Mouse (Mus musculus) layer of hippocampus, postnatal 36 days (tissue): ENCODE measurements around the gene Thrap3. TPM values are rescaled to one million over a fixed set of nuclear protein-coding genes. Genes with fewer than 3 reads are reported as not detected.
"Not testable (repeated sequence)": the region's sequence is repeated elsewhere in the genome, so short reads cannot be mapped to it uniquely, and the experiment has no call there.

Source experiments
- DNase-seq, 2 experiments: peaks; one replicate each; pipeline ENCODE4 v3.0.0; 2022
- total RNA-seq, 2 experiments: library from RNA; stranded (reverse); gene quantifications; 2 replicates each; pipeline ENCODE4 v1.2.3; 2021

Gene Thrap3
- total RNA-seq, 2 experiments from 2014 or later: 148 to 151 TPM

DNA sequence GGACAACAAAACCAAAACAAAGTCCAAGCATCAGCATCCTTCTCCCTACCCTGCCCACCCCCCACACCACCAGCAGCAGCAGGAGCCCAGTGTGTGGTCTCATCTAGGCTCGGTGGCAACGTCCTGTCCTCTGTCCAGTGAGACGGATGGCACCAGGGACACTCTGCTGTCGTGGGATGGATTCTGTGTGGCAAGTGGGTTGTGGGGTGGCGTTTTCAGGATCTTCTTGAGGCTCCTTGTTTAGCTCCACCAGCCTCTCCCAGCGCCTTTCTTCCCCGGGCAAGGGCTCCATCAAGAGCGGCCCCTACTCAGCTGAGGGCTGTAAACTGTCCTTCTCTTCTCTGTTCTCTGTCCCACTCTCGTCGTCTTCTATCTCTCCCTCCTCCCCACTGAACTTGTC, 37.5 kb downstream of the Thrap3 start:
- DNase-seq: not testable (repeated sequence)

DNA sequence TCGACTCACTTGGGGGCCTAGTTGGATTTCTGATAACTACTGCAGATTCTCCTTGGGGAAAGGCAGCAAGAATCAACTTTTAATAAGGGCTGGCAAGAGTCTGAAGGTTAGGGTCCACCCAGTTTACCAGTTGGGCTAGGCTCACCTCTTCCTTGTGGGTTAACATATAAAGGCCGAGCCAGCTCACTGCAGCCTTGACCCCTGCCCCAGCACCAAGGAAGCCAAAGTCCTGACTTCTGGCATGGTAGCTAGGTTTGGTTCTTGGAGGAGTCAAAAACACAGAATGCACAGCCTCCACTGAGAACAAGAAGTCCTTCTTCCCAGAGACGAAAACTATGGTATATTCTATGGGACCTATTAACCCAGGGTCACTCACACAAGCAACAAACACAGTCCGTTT, 38.9 kb downstream of the Thrap3 start:
- no peak for DNase-seq

DNA sequence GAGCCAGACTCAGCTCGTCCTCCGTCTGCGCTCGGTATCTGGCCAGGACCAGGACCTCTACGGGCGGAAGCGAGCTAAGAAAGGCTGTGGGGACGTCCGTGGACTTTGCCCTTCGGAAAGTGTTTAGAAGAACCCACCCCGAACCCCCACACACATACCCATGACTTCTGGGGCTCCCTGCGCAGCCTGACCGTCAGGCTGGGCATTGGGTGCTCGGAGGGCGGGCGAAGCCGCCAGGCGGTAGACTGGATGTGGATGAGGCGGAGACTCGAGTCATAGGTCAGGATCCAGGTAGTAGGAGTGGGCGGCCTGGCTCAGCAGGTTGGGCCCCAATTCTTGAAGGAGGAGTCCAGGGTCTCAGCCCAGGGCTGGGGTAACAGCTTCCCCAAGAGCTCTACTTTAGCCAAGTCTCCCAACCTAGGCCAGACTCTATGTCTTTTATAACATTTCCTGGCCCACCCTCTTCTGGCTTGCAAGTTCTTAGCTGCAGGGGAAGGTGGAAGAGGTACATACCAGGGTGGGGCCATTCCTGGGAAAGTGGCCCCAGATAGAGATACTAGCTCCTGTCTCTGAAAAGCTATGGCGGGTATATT, 39.4 kb downstream of the Thrap3 start, which contains the start of gene Sh3d21:
Sh3d21 (minus strand) TSS at position 425 of the 593 bp plus-strand sequence.
- no peak for DNase-seq

DNA sequence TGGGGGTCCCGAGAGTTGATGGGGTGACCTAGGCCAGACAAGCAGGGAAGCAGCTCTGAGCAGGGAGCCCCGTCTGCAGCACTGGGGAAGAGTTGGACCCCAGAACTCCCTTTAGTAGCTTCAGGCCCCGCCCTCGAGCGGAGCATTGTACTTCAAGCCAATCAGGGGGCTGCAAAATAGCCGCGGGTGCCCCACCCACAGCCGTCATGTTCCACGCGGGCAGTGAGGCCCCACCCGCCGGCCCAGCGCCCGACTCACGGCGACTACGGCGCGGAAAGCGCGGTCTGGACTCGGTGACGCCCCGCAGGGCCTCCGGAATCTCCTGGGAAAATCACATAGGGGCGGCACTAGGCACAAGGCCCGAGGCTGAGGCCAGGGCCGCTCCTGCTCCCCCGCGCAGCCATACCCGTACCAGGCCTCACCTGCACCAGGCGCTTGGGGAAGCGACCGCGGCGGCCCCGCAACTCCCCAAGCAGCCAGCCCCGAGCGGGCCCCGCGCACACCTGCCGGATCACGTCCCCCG, 40.0 kb downstream of the Thrap3 start:
- DNase-seq: peak; percentile 80 to 82

DNA sequence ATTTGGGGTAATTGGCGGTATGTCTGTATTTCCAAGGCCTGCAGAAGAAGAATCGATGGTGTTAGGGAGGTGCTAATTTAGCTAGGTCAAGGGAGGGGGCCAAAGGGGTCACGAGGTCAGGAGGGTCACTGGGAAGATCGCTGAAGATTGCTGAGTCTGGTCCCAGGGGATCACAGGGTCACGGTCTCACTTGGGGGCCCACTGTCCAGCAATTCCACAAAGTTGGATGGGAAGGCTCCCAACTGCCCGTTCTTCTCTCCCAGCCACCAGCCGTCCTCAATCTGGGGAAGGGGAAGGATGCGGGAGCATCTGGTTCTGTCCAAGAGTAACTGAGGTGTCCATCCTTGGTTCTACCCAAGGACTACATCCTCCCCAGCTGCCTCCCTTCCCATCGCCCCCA, 40.6 kb downstream of the Thrap3 start:
- no peak for DNase-seq

DNA sequence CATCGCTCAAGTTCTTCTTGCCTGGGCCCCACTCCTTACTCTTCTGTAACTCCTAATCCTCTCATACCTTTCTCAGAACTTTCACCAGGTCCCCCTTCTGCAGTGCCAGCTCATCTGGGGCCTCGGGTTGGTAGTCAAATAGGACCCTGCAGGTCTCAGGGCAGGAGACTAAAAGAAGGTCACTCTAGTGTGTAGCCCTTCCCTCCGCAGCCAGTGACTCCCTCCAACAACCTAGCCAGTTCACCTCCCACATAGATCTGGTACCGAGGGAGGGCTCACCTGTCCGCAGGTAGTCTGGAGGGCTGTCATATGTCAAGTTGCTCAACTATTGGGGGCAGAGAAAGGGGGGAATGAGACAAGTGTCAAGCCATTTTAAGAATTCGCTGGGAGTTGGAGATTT, 41.1 kb downstream of the Thrap3 start:
- DNase-seq: no peak

DNA sequence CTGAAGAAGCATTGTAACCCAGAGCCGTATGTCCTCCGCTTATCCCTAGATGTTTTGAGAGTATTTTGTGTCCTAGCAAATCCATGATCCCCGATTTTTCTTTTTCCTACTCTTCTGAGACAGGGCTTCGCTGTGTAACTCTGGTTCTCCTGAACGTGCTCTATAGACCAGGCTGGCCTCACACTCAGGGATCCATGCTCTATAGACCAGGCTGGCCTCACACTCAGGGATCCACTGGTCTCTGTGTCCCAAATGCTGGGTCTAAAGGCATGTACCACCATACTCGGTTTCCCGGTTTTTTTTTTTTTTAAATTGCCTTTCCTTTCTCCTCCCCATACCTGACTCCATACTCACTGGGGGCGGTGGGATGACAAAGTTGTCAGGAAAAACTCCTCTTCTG, 41.6 kb downstream of the Thrap3 start:
- DNase-seq: no peak

DNA sequence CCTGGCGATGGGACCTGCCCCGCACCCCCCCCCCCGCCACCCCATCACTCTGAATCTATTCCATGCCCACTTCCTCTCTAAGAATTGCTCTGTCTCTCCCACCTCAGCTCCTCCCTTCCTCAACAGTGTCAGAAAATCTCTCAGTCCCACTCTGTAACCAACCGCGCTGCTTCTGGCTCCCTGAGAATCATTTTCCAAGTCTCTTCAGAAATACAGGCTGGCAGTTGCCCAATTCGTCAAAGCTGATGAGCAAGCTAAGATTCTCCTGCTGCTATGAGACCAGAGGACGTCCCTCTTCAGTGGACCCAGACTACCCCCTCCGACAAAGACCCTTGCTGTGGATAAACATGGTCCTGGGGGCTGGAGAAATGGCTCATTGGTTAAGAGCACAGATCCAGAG, 43.1 kb downstream of the Thrap3 start:
- no peak for DNase-seq

DNA sequence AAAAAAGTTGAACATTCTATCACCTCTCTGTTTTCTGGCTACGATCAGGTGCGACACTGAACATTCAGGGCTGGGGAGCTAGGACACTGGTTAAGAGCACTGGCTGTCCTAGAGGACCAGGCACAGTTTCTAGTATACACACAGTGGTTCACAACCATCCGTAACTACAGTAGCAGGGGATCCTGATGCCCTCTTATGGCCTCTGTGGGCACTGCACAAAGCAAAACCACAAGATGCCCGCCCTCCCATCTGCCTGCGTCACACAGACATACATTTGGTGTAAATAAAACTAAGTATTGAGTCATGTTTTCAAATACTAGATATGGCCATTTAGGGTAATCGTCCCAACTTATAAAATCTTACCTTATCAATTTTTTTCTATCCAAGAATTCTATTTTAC, 45.0 kb downstream of the Thrap3 start:
- DNase-seq: no peak

DNA sequence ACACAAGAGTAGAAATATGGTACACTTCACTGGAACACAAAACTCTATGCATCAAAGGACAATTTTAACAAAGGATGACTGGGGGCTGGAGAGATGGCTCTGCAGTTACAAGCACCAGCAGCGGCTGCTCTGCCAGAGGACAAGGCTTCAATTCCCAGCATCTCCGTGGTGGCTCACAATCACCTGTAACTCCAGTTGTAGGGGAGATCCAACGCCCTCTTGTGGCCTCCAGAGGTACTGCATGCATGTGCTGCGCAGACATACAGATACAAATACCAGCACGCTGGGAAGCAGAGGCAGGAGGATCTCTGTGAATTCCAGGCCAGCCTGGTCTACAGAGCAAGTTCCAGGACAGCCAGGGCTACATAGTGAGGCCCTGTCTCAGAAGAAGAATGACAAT, 45.9 kb downstream of the Thrap3 start:
- no peak for DNase-seq

DNA sequence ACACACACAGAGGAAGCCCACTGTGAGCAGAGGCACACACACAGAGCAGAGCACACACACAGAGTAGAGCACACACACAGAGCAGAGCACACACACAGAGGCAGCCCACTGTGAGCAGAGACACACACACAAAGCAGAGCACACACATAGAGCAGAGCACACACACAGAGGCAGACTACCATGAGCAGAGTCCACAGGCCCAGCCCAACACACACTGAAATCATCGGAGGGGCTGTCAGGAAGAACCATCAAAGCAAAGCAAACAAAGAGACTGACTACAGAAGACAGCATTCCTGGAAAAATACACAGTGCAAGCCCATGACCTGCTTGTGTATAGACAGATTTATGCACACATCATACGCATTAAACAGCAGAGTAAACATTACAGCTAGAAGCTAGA, 46.7 kb downstream of the Thrap3 start:
- DNase-seq: no peak

DNA sequence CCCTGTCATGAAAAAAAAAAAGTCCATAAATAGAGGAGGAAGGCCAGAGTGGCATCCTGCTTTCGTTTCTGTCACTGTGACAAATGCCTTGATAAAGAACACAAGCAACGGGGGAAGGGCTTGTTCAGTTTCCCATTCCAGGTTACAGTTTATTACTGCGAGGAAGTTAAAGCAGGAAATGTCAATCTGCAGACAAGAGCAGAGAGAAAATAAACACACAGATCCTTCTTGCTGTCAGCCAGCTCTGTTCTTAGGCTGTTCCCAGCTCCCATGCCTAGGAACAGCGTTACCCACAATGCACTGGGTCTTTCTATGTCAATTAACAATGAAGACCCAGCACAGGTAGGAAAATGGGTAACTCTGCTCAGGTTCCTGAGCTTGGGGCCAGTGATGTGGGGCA, 47.4 kb downstream of the Thrap3 start:
- no peak for DNase-seq

DNA sequence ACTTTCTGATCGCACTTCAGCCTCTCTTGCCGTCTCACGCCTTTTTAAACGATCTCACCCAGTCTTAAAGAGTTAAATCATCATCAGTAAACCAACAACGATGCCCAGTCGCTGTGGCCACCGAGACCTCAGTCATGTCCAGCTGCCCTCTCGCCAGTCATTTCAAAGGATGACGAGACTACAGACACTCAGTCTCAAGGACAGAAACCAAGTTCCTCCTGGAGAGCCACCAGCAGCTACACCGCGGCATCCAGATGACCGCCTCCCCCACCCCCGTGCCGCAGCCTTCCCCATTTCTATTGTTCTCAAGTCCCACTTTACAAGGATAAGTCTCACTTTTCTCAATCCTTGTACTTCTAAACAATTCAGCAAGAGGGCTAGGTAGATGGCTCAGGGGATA, 49.7 kb downstream of the Thrap3 start:
- no peak for DNase-seq

DNA sequence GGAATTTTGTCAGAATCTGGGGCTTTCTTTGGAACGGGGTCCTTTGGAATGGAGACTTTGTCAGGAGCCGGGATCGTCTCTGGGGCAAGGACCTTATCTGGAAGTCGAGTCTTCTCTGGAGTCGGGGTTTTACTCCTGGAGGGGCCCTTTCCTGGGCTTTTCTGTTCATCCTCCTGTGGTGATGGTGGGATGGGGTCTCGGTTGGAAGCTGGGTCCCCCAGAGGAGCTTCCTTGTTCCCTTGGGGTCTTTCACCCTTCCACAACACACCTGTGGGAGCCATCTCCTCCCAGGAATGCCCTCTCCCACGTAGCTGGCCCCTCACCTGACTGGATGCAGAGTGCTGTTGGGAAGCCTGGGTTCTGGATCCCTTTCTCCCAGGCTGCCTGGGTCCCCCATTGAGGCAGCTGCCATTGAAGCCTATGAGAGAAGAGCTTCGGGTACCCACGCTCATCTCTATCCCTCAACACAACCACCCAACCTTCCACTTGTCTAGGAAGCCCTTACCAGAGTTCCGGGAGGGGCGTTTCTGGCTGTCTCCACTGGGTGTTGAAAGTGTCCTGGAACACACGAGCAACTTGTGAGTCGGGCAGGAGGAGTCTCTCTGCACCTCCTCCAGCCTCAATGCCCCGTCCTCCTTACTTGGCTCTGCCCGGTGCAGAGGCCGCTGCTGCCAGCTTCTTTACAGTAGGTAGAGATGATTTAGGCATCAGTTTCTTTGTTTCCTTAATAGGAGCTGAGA, 50.7 kb downstream of the Thrap3 start:
- DNase-seq: no peak

DNA sequence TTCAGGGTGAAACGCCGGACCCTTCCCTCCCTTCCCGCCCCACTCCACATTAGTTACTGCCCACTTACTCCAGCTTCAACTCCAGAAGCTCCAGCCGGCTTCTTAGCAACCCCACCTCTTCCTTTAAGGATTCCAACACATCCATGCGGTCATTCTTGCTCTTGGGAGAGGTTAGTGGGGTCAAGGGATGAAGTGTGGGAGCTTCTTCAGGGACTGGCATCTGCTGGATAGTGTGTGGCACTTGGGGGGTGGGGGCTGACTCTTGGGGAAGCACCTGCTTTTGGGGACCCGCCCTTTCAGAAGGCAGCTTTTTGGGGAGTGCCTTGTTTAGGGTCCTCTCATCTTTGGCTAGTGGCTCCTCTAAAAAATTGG, 51.6 kb downstream of the Thrap3 start:
- DNase-seq: no peak

DNA sequence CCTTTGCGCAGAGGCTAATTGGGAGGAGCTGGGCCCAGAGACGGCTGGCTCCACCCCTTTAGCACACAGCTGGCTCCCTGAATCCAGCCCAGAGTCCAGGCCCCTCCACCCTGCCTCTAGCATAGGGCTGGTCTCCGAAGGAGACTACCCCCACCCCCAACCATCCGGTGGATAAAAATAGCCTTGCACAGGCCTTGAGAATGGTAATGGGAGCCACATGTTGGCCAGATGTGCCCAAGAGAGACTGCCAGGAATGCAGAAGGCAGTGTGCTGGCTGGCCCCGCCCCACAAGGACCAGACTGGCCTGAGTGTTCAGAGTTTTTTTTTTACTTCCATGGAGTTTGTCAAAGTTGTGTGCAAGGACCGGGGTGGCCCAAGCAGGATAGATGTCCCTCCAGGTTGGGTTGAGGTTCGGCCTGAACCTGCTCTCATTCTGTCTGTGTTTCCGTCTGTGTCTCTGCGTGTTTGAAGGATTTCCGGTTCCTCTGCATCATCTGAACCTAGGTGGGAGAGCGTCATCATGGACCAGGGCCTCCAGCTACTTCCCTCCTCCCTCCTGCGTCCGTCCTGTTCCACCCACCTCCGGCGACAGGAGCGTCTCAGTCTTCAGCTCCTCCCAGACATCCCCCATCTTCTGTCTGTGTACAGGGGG, 52.1 kb downstream of the Thrap3 start:
- DNase-seq: no peak

DNA sequence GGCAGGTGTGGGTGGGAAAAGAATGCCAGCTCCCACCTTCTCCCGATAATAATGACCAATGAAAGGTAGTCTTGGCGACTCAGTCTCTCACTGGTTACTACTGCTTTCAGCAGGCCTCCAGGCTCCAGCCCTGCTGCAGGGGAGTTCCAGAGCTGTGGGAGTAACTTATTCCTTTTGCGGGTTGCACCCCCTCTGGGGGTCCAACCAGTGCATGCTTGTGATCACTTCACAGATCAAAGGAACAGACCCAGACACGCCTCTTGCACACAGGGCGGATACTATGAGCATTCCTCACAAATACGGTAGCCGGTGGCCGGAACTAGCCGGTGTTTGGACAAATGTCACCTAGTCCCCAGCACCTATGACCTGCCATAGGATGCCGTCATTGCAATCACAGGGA, 52.8 kb downstream of the Thrap3 start:
- no peak for DNase-seq

DNA sequence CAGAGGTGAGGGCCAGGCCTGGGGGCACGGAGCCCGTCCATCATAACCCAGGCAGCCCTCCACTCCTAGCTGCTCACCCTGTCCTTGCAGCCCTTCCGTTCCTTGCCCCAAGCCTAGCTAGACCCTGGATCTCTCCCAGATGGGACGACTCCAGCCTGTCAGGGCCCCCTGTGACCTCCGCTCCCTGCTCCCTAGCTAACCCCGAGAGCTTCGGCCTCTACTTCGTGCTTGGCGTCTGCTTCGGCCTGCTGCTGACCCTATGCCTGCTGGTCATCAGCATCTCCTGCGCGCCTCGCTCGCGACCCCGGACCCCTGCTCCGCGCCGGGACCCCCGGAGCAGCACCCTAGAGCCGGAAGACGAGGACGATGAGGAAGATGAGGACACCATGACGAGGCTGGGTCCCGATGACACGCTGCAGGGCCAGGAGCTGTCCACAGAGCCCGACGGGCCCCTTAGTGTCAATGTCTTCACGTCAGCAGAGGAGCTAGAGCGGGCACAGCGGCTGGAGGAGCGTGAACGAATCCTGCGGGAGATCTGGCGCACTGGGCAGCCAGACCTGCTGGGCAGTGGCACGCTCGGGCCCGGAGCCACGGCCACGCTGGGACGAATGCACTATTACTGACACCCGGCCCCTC, 53.4 kb downstream of the Thrap3 start:
- DNase-seq: no peak

DNA sequence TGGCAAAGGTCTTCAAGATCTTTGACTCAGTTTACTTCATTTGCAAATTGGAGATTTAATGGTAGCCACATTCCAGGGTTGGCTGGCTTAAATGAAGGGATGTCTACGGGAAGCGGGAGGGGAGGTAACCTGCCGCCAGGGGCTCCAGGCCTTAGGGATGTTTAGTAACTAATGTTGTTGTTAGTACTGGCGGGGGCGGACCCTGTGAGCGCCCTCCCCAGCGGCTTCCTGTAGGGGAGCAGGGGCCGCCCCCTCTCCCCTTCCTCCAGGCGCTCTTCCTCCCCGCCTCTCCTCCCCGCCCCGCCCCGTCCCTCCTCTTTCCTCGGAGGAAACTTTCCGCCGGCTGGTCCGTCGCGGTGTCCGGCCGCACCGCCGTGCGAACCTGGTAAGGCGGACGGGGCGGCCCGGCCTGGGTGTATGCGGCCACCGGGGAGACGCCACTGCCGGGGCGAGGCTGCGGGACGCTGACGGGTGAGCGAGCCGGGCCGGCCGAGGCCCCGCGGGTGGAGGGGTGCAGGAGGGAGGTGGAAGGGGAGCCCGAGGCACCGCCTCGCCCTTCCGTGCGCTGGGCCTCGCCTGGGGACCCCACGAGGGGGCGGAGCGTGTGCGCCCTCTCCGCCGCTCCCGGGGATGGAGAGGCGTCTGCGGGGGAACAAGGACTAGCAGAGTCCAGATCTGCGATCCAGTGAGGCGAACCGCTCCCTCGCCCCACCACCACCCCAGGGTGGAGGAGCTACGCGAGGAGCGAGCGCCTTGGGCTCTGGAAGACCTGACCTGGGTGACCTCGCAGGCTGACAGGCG, 54.2 kb downstream of the Thrap3 start:
- no peak for DNase-seq

DNA sequence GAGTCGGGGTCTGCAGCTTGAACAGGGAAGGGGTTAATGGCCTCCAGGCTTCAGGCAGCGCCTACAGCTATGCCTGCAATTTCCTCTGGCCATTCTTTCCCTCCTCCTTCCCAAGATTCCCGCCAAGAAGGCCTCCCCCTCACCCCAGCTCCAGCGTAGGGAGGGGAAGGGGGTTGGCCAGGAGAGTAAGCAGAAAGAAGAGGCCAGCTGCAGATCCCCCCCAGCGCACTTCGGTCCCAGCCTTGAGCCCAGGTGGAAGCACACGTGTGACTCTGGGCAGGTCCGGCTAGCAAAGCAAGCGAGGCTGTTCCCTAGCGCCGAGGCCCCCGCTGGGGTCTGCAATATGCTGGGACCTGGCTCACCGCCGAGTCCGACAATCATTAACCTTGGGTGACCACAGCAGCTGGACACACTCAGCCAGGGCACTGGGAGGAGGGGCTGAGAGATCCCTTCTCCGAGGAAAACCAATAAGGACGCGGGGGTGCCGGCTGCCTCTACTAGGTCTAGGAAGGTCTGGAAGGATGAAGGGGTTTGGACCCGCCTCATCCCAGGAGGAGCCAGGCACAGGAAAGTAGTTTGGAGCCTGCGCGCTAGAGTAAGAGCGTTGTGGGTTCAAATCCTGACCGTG, 54.9 kb downstream of the Thrap3 start, which contains the start of gene Eva1b:
Eva1b (plus strand) TSS at position 212 of the 628 bp plus-strand sequence.
- DNase-seq: no peak

DNA sequence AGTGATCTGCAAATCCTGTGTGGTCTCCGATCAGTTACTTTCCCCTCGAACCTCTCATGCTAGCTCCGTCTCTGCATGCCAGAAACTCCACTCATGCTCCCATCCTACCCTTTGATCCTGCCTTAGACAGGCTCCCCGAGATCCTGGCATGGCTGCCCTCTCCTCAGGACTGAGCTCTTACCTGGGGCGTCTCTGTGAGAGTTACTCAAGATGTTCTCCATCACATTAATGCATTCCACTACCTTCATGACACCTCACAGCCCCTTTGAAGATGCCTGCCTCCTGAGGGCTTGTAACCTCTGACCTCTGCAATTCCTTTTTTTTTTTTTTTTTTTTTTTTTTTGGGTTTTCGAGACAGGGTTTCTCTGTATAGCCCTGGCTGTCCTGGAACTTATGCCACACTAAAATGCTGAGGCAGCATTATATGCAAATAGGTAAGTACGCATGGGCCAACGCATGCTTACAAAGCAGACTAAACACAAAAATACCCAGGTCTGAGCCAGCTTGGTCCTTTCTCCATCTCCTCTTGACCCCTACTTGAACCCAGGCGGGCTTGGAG, 55.5 kb downstream of the Thrap3 start:
- DNase-seq: no peak
